Mouse (Mus musculus): ENCODE results near the gene Tas2r109. TPM values are rescaled to one million over a fixed set of nuclear protein-coding genes. Genes with fewer than 3 reads are reported as not detected.

Gene Tas2r109
- total RNA-seq (2012; rRNA removed) (not detected in 2 replicates), total RNA-seq (2014; rRNA removed) (not detected in 2 replicates), polyA plus RNA-seq (2012; ENCODE audit: insufficient read length, low read depth) (not detected in 2 replicates)

DNA sequence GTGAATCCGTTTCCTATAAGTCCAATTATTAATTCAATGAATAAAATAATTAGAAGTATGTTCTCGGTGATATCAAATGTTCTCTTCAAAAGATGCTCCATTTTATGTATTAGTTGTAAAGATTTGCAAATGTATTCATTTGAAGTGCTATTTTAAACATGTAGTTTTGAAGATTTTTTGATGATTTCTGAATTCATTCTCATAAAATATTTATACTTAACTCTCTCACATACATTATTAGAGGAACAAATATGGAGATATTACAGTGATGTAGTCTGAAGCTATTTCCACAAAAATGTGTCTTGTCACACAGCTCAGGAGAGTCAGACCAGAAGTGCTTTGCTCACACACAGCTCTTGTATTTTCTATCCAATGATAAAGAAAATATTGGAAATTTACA, at the start of gene Tas2r109:
TSS of gene Tas2r109 (minus strand) at position 101 of the 400 bp plus-strand sequence.
- H3K4me3 ChIP-seq (replicated peaks in 1 of 3; ENCODE audit: low read depth in 2 of 3, low read length in 2 of 3, poor library complexity in 1 of 3): no peak within 1 kb of the TSS
- no peaks in the 10 kb centered on the region for H3K79me2 ChIP-seq (replicated peaks; ENCODE audit: control insufficient read depth, extremely low read depth, insufficient read depth, poor library complexity, severe bottlenecking)
- no peak for TF ChIP-seq TBP (conservative IDR thresholded peaks at IDR 0.05; ENCODE audit: low read depth, low read length)
- no peak for TF ChIP-seq UBTF (IDR thresholded peaks at IDR 0.05; ENCODE audit: low read depth, low read length)
- no peak for TF ChIP-seq MEF2A (IDR thresholded peaks at IDR 0.05; ENCODE audit: borderline replicate concordance, low read depth, low read length)
- no peak for TF ChIP-seq NRF1 (IDR thresholded peaks at IDR 0.05; ENCODE audit: low read depth, low read length)
- no peak for TF ChIP-seq ZC3H11A (IDR thresholded peaks at IDR 0.05; ENCODE audit: low read depth, low read length)
- TF ChIP-seq BHLHE40 (IDR thresholded peaks at IDR 0.05; ENCODE audit: low read depth, low read length): no peak
- no peak for TF ChIP-seq RCOR1 (conservative IDR thresholded peaks at IDR 0.05; ENCODE audit: low read depth, low read length)
- TF ChIP-seq ZMIZ1 (IDR thresholded peaks at IDR 0.05; ENCODE audit: low read depth, low read length): no peak
- no peak for TF ChIP-seq POLR2AphosphoS2 (IDR thresholded peaks at IDR 0.05; ENCODE audit: low read depth, low read length)
- dilution Hi-C loops (cut with MboI; ENCODE audit: extremely low pct_ligation_motif_present, extremely low pct_unique_long_range_greater_than_20kb, low sequenced_read_pairs) (no loop called here), in situ Hi-C loops (cut with MboI; ENCODE audit: low pct_ligation_motif_present, low pct_unique_long_range_greater_than_20kb, low sequenced_read_pairs) (no loop called here)
- H3K27ac ChIP-seq (ENCODE audit: insufficient read depth, low read depth): no peak within 1 kb of the TSS
- DNase-seq (ENCODE audit: extremely low read depth): no peak
- no peak within 1 kb of the TSS for H3K4me2 ChIP-seq (ENCODE audit: insufficient read depth, low read depth, poor library complexity, severe bottlenecking)
- H3K4me1 ChIP-seq (ENCODE audit: control insufficient read depth in 1 of 2, insufficient read depth in 2 of 2): no peaks in the 10 kb centered on the region
- no peak within 1 kb of the TSS for H3K9ac ChIP-seq (ENCODE audit: insufficient read depth, low read depth)
- no peaks in the 10 kb centered on the region for H3K27me3 ChIP-seq (replicated peaks)
- H3K9me3 ChIP-seq (replicated peaks; ENCODE audit: low read length): no peaks in the 10 kb centered on the region
- no peaks in the 10 kb centered on the region for H3K36me3 ChIP-seq (replicated peaks in 1 of 2; ENCODE audit: control insufficient read depth in 1 of 2, insufficient read depth in 1 of 2, low read length in 1 of 2)

GRCm38 (mm10) chr6:132957819-132958218, 22.9 kb downstream of the Tas2r109 start, which contains the start of gene Tas2r131:
Gene Tas2r131 (minus strand): TSS chr6:132957919.
- TF ChIP-seq KAT2A (IDR thresholded peaks at IDR 0.05; ENCODE audit: insufficient replicate concordance, low read length) (no peak), E2F4 (IDR thresholded peaks at IDR 0.05; ENCODE audit: insufficient replicate concordance, low read depth, low read length) (no peak), RAD21 (IDR thresholded peaks at IDR 0.05; ENCODE audit: low read depth, low read length) (no peak), USF1 (IDR thresholded peaks at IDR 0.05; ENCODE audit: low read depth, low read length) (no peak), HCFC1 (IDR thresholded peaks at IDR 0.05; ENCODE audit: low read depth, low read length) (no peak), MAZ (IDR thresholded peaks at IDR 0.05; ENCODE audit: low read depth, low read length) (no peak), CHD1 (IDR thresholded peaks at IDR 0.05; ENCODE audit: low read depth, low read length) (no peak), ZC3H11A (IDR thresholded peaks at IDR 0.05; ENCODE audit: low read depth, low read length) (no peak), BHLHE40 (IDR thresholded peaks at IDR 0.05; ENCODE audit: low read depth, low read length) (no peak), ELF1 (IDR thresholded peaks at IDR 0.05; ENCODE audit: low read depth, low read length) (no peak), MXI1 (IDR thresholded peaks at IDR 0.05; ENCODE audit: low read depth, low read length) (no peak), ETS1 (conservative IDR thresholded peaks at IDR 0.05; ENCODE audit: low read depth, low read length) (no peak), PAX5 (IDR thresholded peaks at IDR 0.05; ENCODE audit: low read length) (no peak)
- no peak within 1 kb of the TSS for H3K27ac ChIP-seq (ENCODE audit: insufficient read depth, low read depth)
- H3K4me1 ChIP-seq (ENCODE audit: control insufficient read depth in 1 of 2, insufficient read depth in 2 of 2): no peaks in the 10 kb centered on the region
- no peak within 1 kb of the TSS for H3K4me3 ChIP-seq (replicated peaks in 1 of 3; ENCODE audit: low read depth in 2 of 3, low read length in 2 of 3, poor library complexity in 1 of 3)
- no peaks in the 10 kb centered on the region for H3K36me3 ChIP-seq (replicated peaks in 1 of 2; ENCODE audit: control insufficient read depth in 1 of 2, insufficient read depth in 1 of 2, low read length in 1 of 2)
- no peak within 1 kb of the TSS for H3K4me2 ChIP-seq (ENCODE audit: insufficient read depth, low read depth, poor library complexity, severe bottlenecking)
- H3K9me3 ChIP-seq (replicated peaks; ENCODE audit: low read length): peaks cover 11% of the 10 kb centered on the region
- no peaks in the 10 kb centered on the region for H3K79me2 ChIP-seq (replicated peaks; ENCODE audit: control insufficient read depth, extremely low read depth, insufficient read depth, poor library complexity, severe bottlenecking)
- in situ Hi-C loops (cut with MboI; ENCODE audit: low pct_ligation_motif_present, low pct_unique_long_range_greater_than_20kb, low sequenced_read_pairs): no loop called here
- H3K9ac ChIP-seq (ENCODE audit: insufficient read depth, low read depth): no peak within 1 kb of the TSS
- DNase-seq (ENCODE audit: extremely low read depth): no peak
- H3K27me3 ChIP-seq (replicated peaks): no peaks in the 10 kb centered on the region
- dilution Hi-C loops (cut with MboI; ENCODE audit: extremely low pct_ligation_motif_present, extremely low pct_unique_long_range_greater_than_20kb, low sequenced_read_pairs): no loop called here

Measured in CH12.LX (cell line).